Mouse (Mus musculus) liver, embryonic 13.5 days (tissue): Measurements from ENCODE around the gene Hus1. TPM values are rescaled to one million over a fixed set of nuclear protein-coding genes. Genes with fewer than 3 reads are reported as not detected.

Experiments
- polyA plus RNA-seq: library from polyadenylated mRNA; unstranded; fragments of >200 nt; fragmentation: Nextera tagmentation; extraction: Ambion mirVana; gene quantifications from 2 replicates; pipeline ENCODE4 v1.2.1, GENCODE M21; 2015

Gene Hus1
- polyA plus RNA-seq, 1 experiment from 2014 or later, result 10.2 TPM

Other genes starting within 250 kb of the Hus1 start
- 0.03 and 0.10 TPM in 2 replicates for gene Pkd1l1, start 37.9 kb downstream of the Hus1 start, polyA plus RNA-seq
- 0.07 and 0.12 TPM in 2 replicates for gene Gm11992, start 37.4 kb upstream of the Hus1 start, polyA plus RNA-seq
- not detected in 2 replicates for gene Sun3, start 37.8 kb upstream of the Hus1 start, polyA plus RNA-seq
- gene Upp1, start 106.9 kb upstream of the Hus1 start, polyA plus RNA-seq, result 1.4 and 1.9 TPM in 2 replicates
- 0.01 and 0.03 TPM in 2 replicates for gene Abca13, start 180.8 kb upstream of the Hus1 start, polyA plus RNA-seq